Mouse (Mus musculus) megakaryocyte-erythroid progenitor cell, adult 5-6 weeks (primary cell): ENCODE data around the gene Olfr418. TPM values are rescaled to one million over a fixed set of nuclear protein-coding genes. Genes with fewer than 3 reads are reported as not detected.
A peak's percentile ranks its signal among the peaks of the same experiment; 100 is the strongest.
"Not testable (repeated sequence)": the region's sequence is repeated elsewhere in the genome, so short reads cannot be mapped to it uniquely, and the experiment has no call there.

Experiments
- ATAC-seq: replicated peaks from 2 replicates; pipeline ENCODE4 v1.8.0; 2016; ENCODE audit warnings: mild to moderate bottlenecking, inconsistent platforms; ENCODE audit not compliant: severe bottlenecking, poor library complexity, low FRiP score, low TSS enrichment
- total RNA-seq, 2 experiments: library from RNA; stranded (forward) in 1 of 2; stranded (reverse) in 1 of 2; fragments of 200-1000, 215-1000 nt in 1 of 2; fragments of >200 nt in 1 of 2; fragmentation: Nextera tagmentation in 1 of 2; gene quantifications; 2 replicates each; pipeline ENCODE4 v1.2.3; 2014 to 2017

Olfr418 gene
- total RNA-seq (2014; fragmentation: Nextera tagmentation) (not detected in 2 replicates), total RNA-seq (2017) (not detected in 2 replicates)

DNA sequence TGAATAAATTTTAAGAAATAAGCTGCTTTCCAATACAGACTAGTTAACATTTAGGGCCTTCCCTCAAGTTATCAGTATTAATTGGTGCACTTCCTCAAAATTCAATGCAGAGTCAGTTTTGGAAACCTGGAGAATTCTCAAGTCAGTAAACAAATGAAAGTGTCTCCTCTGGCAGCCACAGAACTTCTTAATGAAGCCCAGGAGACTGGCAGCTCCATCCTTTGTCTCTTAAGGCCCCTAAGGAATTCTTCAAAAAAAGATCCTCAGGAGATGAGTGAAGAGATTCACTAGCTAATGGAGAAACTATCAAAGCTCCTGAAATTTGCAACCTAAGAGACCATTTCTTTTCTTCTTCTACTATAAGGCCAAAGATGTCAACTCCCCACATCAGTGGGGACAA is at the start of gene Olfr418:
Gene Olfr418 (plus strand): TSS at position 301 of the 400 bp plus-strand sequence.
- ATAC-seq, result no peak

DNA sequence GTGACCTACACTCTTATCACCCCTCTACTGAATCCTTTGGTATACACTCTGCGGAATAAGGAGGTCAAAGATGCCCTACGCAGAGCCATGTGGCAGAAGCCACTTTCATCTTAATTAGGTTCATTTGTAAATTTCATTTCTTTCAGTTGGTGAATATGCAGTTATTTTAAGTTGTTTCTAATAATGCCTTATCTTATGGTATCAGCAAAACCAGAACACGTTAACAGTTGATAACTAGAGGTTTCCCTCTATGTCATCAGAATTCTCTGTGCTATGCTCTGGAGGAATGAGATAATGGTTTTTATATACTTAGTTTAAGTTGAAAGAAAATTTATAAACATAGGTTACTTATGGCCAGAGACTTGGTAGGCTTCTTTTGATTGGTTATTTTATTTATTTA is 49.3 kb upstream of the Olfr418 start:
- peak; percentile 70 for ATAC-seq

DNA sequence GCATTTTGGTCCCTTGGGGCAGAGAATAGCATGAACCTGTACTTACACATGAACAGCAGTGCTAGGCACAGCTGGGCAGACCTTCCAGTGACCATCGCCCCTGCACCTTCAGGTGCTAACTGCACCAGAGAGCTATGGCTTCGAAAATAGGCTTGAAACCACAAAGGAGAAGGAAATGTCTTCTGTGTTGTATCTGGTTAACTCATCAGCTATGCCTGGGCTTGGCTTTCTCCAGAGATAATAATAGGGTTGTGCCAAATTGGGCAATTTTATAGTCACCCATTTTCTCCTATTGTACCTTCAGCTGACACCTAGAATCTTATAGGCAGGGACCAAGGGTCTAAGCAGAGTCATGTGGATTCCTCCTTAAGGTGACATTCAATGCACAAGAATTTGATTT is 38.7 kb upstream of the Olfr418 start, which contains the start of gene Fcer1a:
Gene Fcer1a (minus strand): TSS at position 134 of the 400 bp plus-strand sequence.
- 0 out of 2 replicates have a peak, but pooled peaks have one; percentile 30 for ATAC-seq

DNA sequence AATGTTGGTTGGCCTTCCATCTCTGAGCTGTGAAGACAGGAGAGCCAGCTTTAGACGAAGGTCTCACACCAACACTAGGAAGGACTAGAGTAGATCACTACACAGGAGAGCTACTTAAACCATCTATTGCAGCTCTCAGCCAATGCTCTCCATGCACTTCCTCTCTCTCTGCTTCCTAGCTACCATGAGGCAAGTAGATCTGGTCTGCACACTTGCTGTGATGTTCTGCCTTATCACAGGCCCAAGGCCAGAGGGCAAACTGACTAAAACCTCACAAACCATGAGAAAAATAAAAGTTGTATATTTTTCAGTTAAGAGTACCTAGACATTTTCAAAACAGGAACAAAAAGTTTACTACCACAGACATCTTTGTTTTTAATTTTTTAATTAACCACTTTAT is 28.8 kb upstream of the Olfr418 start:
- ATAC-seq, result 0 out of 2 replicates have a peak, but pooled peaks have one; percentile 34

DNA sequence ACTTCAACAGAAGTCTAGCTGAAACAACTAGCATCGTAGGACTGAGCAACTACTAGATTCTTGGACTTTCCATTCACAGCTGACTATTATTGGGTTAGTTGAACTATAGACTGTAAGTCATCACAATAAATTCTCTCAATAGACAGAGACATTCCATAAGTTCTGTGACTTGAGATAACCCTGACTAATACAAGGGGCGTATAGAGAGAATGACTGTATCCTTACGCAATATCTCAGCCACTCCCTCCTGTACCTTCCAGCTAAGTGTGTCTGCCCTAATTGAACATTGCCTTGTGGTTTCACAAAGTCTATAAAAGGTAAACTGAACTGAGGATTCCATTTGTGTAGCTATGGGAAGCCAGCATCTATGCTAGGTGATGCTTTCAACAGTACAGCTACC is 15.9 kb upstream of the Olfr418 start:
- ATAC-seq, result no peak

DNA sequence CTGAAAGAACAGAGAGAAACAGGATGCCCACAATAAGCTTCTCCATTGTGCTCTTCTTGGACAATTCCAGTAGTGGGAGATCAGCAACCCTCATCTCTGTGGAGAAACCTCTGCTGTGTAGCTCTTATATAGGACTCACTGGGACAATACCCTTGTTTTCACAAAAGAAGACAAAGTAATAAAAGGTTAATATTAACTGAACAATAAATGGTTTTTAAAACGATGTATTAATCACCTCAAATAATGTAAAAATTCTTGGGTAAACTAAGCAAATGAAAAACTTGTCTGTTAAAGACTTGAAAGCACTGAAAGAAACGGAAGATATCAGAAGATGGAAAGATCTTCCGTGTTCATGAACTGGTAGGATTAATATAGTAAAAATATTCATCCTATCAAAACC is 11.9 kb downstream of the Olfr418 start, which contains the start of gene Mptx2:
Gene Mptx2 (minus strand): TSS at position 101 of the 400 bp plus-strand sequence.
- ATAC-seq, result no peak

DNA sequence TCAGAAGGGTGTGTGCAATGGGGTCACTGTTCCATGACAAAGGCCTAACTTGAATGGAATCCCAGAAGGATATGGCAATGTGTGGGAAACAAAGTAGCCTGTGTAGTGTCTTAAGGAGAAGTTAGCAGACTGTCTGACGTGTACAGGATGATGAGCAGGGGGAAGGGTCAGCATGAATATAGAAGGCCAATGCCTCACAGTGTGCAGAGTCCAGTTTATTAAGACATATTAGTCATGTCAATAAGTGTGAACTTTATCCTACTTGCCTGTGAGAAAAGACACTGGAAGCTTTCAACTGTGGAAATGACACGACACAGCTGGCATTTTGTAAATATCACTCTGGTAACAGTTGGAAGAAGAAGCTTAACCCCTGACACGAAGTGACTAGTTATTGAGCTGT is 37.0 kb downstream of the Olfr418 start:
- not testable (repeated sequence) for ATAC-seq

DNA sequence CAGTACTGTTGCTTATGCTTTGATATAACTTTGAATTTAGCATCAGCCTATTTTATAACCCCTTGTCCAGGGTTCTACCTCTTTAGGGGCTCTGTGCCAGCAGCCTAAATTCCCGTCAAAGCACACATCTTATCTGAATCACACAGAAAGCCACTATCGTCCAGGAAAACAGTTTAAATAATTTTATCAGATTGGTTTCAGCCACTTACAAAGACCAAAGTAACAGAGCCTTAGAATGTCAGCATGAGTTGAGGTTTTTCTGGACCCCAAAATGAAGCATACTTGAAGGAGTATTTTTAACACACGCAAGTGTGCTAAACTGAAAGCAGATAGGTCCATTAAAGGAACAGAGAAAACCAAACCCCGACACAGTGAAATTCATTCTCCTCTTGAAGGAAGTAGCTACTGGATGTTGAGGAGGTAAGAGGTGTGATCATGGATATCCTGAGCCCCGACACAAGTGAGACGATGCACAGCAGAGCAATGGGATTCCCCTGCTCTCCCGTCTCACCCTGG is 47.8 kb downstream of the Olfr418 start:
- peak; percentile 38; the same call in 1 of the 2 replicates for ATAC-seq

DNA sequence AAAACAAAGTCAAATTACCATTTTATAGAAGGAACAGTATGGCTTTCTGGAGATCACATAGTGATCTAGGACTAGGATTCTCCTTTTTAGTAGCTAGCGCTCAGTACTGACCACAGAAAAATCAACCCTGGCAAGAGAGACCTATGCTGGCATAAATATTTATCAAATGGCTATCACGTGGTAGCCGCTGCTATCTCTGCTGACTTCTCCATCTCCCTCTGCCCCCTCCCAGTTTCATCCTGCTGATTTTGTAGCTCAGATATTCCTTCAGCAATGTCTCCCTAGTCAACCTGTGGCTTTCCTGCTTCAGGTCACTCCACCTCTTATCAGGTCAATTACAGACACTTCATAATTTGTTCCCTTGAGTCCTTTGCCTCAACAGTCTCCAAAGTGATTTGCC is 49.9 kb downstream of the Olfr418 start:
- ATAC-seq, result no peak

DNA sequence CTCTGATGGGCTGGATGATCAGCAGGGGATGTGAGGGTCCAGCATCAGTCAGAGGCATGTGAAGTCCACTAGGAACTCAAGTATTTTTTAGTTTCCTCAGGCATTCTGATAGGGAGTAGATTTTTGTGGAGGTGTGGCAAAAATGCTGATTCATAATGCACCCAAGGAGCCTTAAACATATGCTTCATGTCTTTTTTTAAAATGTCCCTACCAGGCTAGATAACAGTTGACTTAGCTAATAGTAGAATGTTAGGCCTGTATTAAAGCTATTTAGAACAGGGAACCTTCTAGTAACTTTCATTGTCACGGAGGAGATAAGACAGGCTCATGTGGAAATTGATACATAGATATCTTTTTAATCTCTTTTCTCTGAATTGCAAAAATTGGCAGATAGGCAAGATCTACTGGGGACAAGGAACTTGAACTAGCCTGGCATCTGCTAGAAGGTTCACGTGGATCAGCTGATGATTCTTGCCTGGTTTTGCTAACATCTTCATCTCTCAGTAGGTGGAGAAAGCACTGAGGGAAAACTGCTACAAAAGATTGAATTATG is 52.2 kb downstream of the Olfr418 start:
- peak; percentile 63 for ATAC-seq

DNA sequence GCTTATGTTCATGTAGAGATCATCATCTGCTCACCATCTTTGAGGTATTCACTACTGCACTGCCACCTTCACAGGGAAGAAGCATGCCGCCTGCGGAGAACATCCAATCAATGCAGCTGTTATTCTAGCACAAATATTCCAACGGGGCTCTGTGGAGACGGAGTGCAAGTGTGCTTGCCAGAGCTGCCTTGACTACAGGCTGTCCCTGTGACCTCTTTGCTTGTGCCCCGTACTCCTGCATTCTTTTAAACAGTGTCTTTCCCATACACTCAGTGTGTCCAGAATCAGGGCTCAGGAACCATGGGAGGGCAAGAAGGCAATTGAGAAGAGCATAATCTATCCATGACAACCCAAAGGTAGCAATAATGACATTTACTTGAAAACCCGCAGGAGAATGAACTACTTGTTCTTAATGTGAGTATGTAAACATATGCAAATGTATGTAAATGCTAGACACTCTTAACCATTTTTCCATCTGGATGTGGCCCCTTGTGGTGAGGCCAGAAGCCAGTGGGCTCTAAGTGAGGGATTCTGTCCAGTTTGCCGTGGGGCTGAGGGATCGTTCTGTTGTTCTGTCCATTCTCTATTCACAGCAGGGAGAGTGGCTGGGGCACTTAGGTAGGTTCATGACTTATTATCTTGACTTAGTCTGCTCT is 55.9 kb downstream of the Olfr418 start:
- ATAC-seq, result no peak

DNA sequence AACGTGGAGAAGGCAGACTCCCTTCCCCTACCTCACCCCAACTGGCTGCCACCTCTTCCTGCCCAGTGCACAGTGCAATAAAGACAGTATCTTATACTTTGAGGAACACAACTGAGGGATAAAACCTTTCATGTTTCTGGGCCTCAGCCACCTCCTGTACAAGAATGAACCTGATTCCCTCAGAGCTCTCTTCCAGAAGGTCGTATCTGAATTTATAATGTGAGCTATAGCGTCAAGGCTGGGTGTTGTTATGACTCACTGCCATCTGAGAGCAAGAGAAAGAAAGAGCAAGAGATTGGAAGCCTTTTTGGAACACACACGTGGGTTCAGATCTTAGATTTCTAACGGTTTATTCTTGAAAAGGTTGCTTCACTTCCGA is 56.4 kb downstream of the Olfr418 start:
- ATAC-seq, result no peak

Other genes starting within 250 kb of the Olfr418 start
- not detected in 2 replicates for gene Olfr1408, start 128.6 kb upstream of the Olfr418 start, total RNA-seq (2014; fragmentation: Nextera tagmentation)
- gene Olfr1408, start 128.6 kb upstream of the Olfr418 start, total RNA-seq (2017), result not detected in 2 replicates
- not detected in 2 replicates for gene Olfr1406, start 75.4 kb upstream of the Olfr418 start, total RNA-seq (2014; fragmentation: Nextera tagmentation)
- gene Olfr1406, start 75.4 kb upstream of the Olfr418 start, total RNA-seq (2017), result not detected in 2 replicates
- gene Olfr218, start 68.2 kb upstream of the Olfr418 start, total RNA-seq (2014; fragmentation: Nextera tagmentation), result not detected in 2 replicates
- not detected in 2 replicates for gene Olfr218, start 68.2 kb upstream of the Olfr418 start, total RNA-seq (2017)
- gene Olfr1404, start 53.6 kb upstream of the Olfr418 start, total RNA-seq (2014; fragmentation: Nextera tagmentation), result not detected in 2 replicates
- gene Olfr1404, start 53.6 kb upstream of the Olfr418 start, total RNA-seq (2017), result not detected in 2 replicates
- not detected in 2 replicates for gene Fcer1a, start 38.8 kb upstream of the Olfr418 start, total RNA-seq (2014; fragmentation: Nextera tagmentation)
- 2.8 TPM in 1 of 2 replicates, not detected in the other for gene Fcer1a, start 38.8 kb upstream of the Olfr418 start, total RNA-seq (2017)
- gene Mptx2, start 11.8 kb downstream of the Olfr418 start, total RNA-seq (2014; fragmentation: Nextera tagmentation), result not detected in 2 replicates
- not detected in 2 replicates for gene Mptx2, start 11.8 kb downstream of the Olfr418 start, total RNA-seq (2017)
- gene Ackr1, start 67.7 kb downstream of the Olfr418 start, total RNA-seq (2014; fragmentation: Nextera tagmentation), result 0.70 and 1.1 TPM in 2 replicates
- gene Ackr1, start 67.7 kb downstream of the Olfr418 start, total RNA-seq (2017), result not detected in 2 replicates
- 18.1 and 20.7 TPM in 2 replicates for gene Aim2, start 84.9 kb downstream of the Olfr418 start, total RNA-seq (2014; fragmentation: Nextera tagmentation)
- gene Aim2, start 84.9 kb downstream of the Olfr418 start, total RNA-seq (2017), result 17.9 and 23.6 TPM in 2 replicates
- gene Cadm3, start 101.7 kb downstream of the Olfr418 start, total RNA-seq (2014; fragmentation: Nextera tagmentation), result not detected in 2 replicates
- not detected in 2 replicates for gene Cadm3, start 101.7 kb downstream of the Olfr418 start, total RNA-seq (2017)
- 1.2 and 2.3 TPM in 2 replicates for gene Ifi206, start 225.0 kb downstream of the Olfr418 start, total RNA-seq (2014; fragmentation: Nextera tagmentation)
- gene Ifi206, start 225.0 kb downstream of the Olfr418 start, total RNA-seq (2017), result not detected in 2 replicates